In the genomic region with DNA sequence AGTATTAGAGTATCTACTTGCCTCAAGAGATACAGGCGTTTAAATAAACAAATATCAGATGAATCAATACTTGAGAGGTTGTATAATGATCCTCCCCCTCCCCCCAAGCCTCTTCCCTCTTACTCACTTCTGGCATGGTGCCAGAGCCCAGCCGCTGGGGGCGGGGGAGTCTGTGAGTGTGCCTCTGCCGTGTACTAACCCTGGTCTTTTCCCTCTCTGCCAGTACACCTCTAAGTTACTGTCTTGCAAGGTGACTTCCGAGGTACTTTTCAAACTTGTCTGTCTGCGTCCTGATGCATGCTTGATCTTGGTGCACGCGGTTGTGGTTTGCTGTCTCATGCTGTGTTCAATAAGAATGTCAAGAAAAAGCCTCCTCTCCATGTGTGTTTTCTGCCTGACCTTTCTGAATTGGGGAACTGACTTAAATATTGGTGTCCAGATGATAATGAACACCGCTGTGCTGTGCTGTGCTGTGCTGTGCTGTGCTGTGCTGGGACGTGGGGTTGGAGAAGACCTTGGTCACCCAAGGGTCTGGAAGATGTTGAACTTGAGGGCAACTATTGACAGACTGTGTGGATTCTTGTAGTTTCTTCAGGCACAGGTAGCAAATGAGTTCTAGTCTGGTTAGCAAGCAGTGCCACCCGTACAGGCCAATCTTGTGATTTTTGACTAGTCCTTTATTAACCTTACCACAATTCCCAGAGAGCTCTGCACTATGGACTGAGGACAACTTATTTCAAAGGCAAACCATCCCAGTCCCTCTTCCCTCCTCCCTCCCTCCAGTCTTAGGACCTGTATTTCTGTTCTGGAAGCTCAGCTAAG, we compare ENCODE assay signal across 9 mouse cellular contexts. TPM values are rescaled to one million over a fixed set of nuclear protein-coding genes. Genes with fewer than 3 reads are reported as not detected.
A peak's percentile ranks its signal among the peaks of the same experiment; 100 is the strongest.
DNase-seq lines count a peak whose midpoint lies in the region; ATAC-seq and TF ChIP-seq lines count a peak whose summit lies in the region.
"Had no signal": no experiment of that assay in that cellular context is flagged by ENCODE, and none has a peak within 500 bp of the region (broad histone marks: within the 10 kb centered on the region; RNA-seq: fewer than 3 reads in every experiment).

No protein-coding gene starts in this region.

- no peak for TF ChIP-seq CTCF in intestine, postnatal 0 days (IDR thresholded peaks at IDR 0.05; ENCODE audit: low read depth)
- no peak for TF ChIP-seq CTCF in liver, postnatal 0 days (IDR thresholded peaks at IDR 0.05; ENCODE audit: low read depth)

- peak; percentile 61 for DNase-seq in intestine, embryonic 14.5 days (ENCODE audit: low spot score)
- DNase-seq in NIH3T3 (ENCODE audit: low read depth): peak; percentile 73
- peak; percentile 44 for DNase-seq in liver, postnatal 0 days
- no peak for DNase-seq in layer of hippocampus, postnatal 25 days (ENCODE audit: extremely low spot score in 1 of 2, low spot score in 1 of 2)
- DNase-seq in gastrocnemius, adult 18-20 months (ENCODE audit: low spot score): no peak

- H3K4me3 ChIP-seq in intestine, embryonic 14.5 days (ENCODE audit: low read depth, low read length): no peak overlapping the region
- H3K4me3 ChIP-seq in intestine, postnatal 0 days (ENCODE audit: low read depth, low read length): no peak overlapping the region
- no peak overlapping the region for H3K4me3 ChIP-seq in heart, embryonic 12.5 days
- H3K4me3 ChIP-seq in liver, postnatal 0 days (ENCODE audit: low read depth, low read length): no peak overlapping the region
- H3K4me3 ChIP-seq: embryonic facial prominence, embryonic 12.5 days had no signal

- TF ChIP-seq EP300 in liver, postnatal 0 days (IDR thresholded peaks at IDR 0.05; ENCODE audit: low read depth): no peak

- H3K27me3 ChIP-seq in intestine, embryonic 14.5 days (replicated peaks; ENCODE audit: control insufficient read depth, insufficient read depth, low read length): no peaks in the 10 kb centered on the region
- H3K27me3 ChIP-seq in intestine, postnatal 0 days (replicated peaks; ENCODE audit: control insufficient read depth, insufficient read depth, low read length): no peaks in the 10 kb centered on the region
- no peaks in the 10 kb centered on the region for H3K27me3 ChIP-seq in heart, embryonic 12.5 days (replicated peaks)
- H3K27me3 ChIP-seq in liver, postnatal 0 days (ENCODE audit: insufficient read depth, low read length): no peaks in the 10 kb centered on the region
- H3K27me3 ChIP-seq: embryonic facial prominence, embryonic 12.5 days had no signal

- peaks cover 9% of the 10 kb centered on the region for H3K4me1 ChIP-seq in intestine, embryonic 14.5 days (replicated peaks; ENCODE audit: control insufficient read depth, insufficient read depth, low read length)
- H3K4me1 ChIP-seq in intestine, postnatal 0 days (replicated peaks; ENCODE audit: control insufficient read depth, insufficient read depth, low read length): no peaks in the 10 kb centered on the region
- peaks cover 54% of the 10 kb centered on the region for H3K4me1 ChIP-seq in heart, embryonic 12.5 days (replicated peaks)
- H3K4me1 ChIP-seq in liver, postnatal 0 days (ENCODE audit: insufficient read depth): peaks cover 7% of the 10 kb centered on the region; the same call in 1 of the 2 replicates

- H3K36me3 ChIP-seq in intestine, embryonic 14.5 days (ENCODE audit: control insufficient read depth, insufficient read depth, low read length): no peaks in the 10 kb centered on the region
- H3K36me3 ChIP-seq in intestine, postnatal 0 days (ENCODE audit: control insufficient read depth, insufficient read depth): no peaks in the 10 kb centered on the region
- H3K36me3 ChIP-seq in heart, embryonic 12.5 days: peaks cover 4% of the 10 kb centered on the region; the same call in 1 of the 2 replicates
- H3K36me3 ChIP-seq in liver, postnatal 0 days (replicated peaks; ENCODE audit: insufficient read depth, low read length): no peaks in the 10 kb centered on the region
- H3K36me3 ChIP-seq: embryonic facial prominence, embryonic 12.5 days had no signal

- no peak overlapping the region for H3K27ac ChIP-seq in intestine, embryonic 14.5 days (ENCODE audit: low read depth)
- H3K27ac ChIP-seq in intestine, postnatal 0 days (ENCODE audit: low read depth, low read length): no peak overlapping the region
- H3K27ac ChIP-seq in heart, embryonic 12.5 days (ENCODE audit: poor library complexity, severe bottlenecking): no peak overlapping the region
- H3K27ac ChIP-seq in liver, postnatal 0 days (ENCODE audit: low read depth): no peak overlapping the region
- H3K27ac ChIP-seq: embryonic facial prominence, embryonic 12.5 days had no signal

- H3K4me2 ChIP-seq in intestine, embryonic 14.5 days (ENCODE audit: low read length): no peak overlapping the region
- no peak overlapping the region for H3K4me2 ChIP-seq in intestine, postnatal 0 days (replicated peaks; ENCODE audit: low read depth)
- no peak overlapping the region for H3K4me2 ChIP-seq in heart, embryonic 12.5 days
- no peak overlapping the region for H3K4me2 ChIP-seq in liver, postnatal 0 days (ENCODE audit: low read depth, low read length)
- H3K4me2 ChIP-seq: embryonic facial prominence, embryonic 12.5 days had no signal

- ATAC-seq in intestine, embryonic 14.5 days (replicated peaks; ENCODE audit: low FRiP score, low TSS enrichment, low read depth): no peak
- no peak for ATAC-seq in intestine, postnatal 0 days
- ATAC-seq in heart, embryonic 12.5 days (ENCODE audit: insufficient number of reproducible peaks, low FRiP score): peak; percentile 35; the same call in 1 of the 2 replicates
- ATAC-seq in liver, postnatal 0 days: no peak
- no peak; the same call in 1 of the 2 replicates for ATAC-seq in megakaryocyte, adult 5-6 weeks (ENCODE audit: poor library complexity, severe bottlenecking)

- no peaks in the 10 kb centered on the region for H3K9me3 ChIP-seq in intestine, embryonic 14.5 days (ENCODE audit: control insufficient read depth, low read length)
- H3K9me3 ChIP-seq in intestine, postnatal 0 days (ENCODE audit: control insufficient read depth): no peaks in the 10 kb centered on the region
- H3K9me3 ChIP-seq in heart, embryonic 12.5 days (replicated peaks): no peaks in the 10 kb centered on the region
- no peaks in the 10 kb centered on the region for H3K9me3 ChIP-seq in liver, postnatal 0 days (ENCODE audit: low read length)
- H3K9me3 ChIP-seq: embryonic facial prominence, embryonic 12.5 days had no signal

- 50% methylated on average over 11 of the region's 11 CpGs for WGBS in intestine, embryonic 14.5 days
- WGBS in intestine, postnatal 0 days: 48% methylated on average over 11 of the region's 11 CpGs
- 53% methylated on average over 11 of the region's 11 CpGs for WGBS in heart, embryonic 12.5 days
- WGBS in liver, postnatal 0 days (ENCODE audit: insufficient replicate concordance): 27% methylated on average over 11 of the region's 11 CpGs

- no peak overlapping the region for H3K9ac ChIP-seq in intestine, embryonic 14.5 days (ENCODE audit: low read length)
- no peak overlapping the region for H3K9ac ChIP-seq in intestine, postnatal 0 days (ENCODE audit: low read depth, low read length)
- H3K9ac ChIP-seq in heart, embryonic 12.5 days: no peak overlapping the region
- no peak overlapping the region for H3K9ac ChIP-seq in liver, postnatal 0 days (replicated peaks)
- H3K9ac ChIP-seq: embryonic facial prominence, embryonic 12.5 days had no signal

RNA-seq across cellular contexts. Expression of a gene that starts 29.8 kb away (rescaled TPM):
- polyA plus RNA-seq in intestine, embryonic 14.5 days (2014; fragmentation: Nextera tagmentation; extraction: Ambion mirVana): 5.7 and 6.1 TPM in 2 replicates
- 6.6 and 7.0 TPM in 2 replicates for polyA plus RNA-seq in intestine, postnatal 0 days (2015; fragmentation: Nextera tagmentation; extraction: Ambion mirVana)
- polyA plus RNA-seq in heart, embryonic 12.5 days (2016; fragmentation: Nextera tagmentation; extraction: Ambion mirVana): 0.05 and 0.06 TPM in 2 replicates
- polyA plus RNA-seq in liver, postnatal 0 days (2015; fragmentation: Nextera tagmentation; extraction: Ambion mirVana): 1.5 and 1.6 TPM in 2 replicates
- 0.27 TPM in 1 of 2 replicates, not detected in the other for total RNA-seq in megakaryocyte, adult 5-6 weeks (2015)
- total RNA-seq in megakaryocyte, adult 5-6 weeks (2017): not detected in 2 replicates
- under 1 TPM; 0.39 to 0.42 TPM for total RNA-seq in layer of hippocampus, postnatal 25 days (2021)
- total RNA-seq in gastrocnemius, adult 18-20 months (2021): not detected

Comparison
In these comparisons a context has a peak if more than half of its experiments do, and no peak if none do; other contexts are left out.
1. DNase-seq: peak in intestine, embryonic 14.5 days (single experiment), NIH3T3 (single experiment) and liver, postnatal 0 days (single experiment); none in layer of hippocampus, postnatal 25 days (0 of 2) and gastrocnemius, adult 18-20 months (single experiment).